Mouse (Mus musculus): ENCODE data around the gene Hnf1b. TPM values are rescaled to one million over a fixed set of nuclear protein-coding genes. Genes with fewer than 3 reads are reported as not detected.

Gene Hnf1b
- polyA plus RNA-seq, 1 experiment: not detected

- TF ChIP-seq FLI1 (IDR thresholded peaks at IDR 0.05; ENCODE audit: low read length) (no peak), GATA1 (IDR thresholded peaks at IDR 0.05; ENCODE audit: borderline replicate concordance, low read length) (no peak)
- H3K36me3 ChIP-seq (replicated peaks; ENCODE audit: low read length): no peaks in the 10 kb centered on the region
- 0 out of 2 replicates have a peak, but pooled peaks cover 4% of the 10 kb centered on the region for H3K9me3 ChIP-seq
- peak overlapping the region; percentile 18 for H3K4me3 ChIP-seq (replicated peaks)
- peaks cover 90% of the 10 kb centered on the region for H3K27me3 ChIP-seq (replicated peaks)
- peaks cover 42% of the 10 kb centered on the region for H3K4me1 ChIP-seq
Observed at GRCm38 (mm10) chr11:83851273-83852015, 1.6 kb downstream of the Hnf1b start.

GRCm38 (mm10) chr11:83852016-83852355 is 2.1 kb downstream of the Hnf1b start:
- Histone ChIP-seq H3K4me3 (replicated peaks) (peak overlapping the region; percentile 18), H3K9me3 (0 out of 2 replicates have a peak, but pooled peaks cover 4% of the 10 kb centered on the region), H3K27me3 (replicated peaks) (peaks cover 92% of the 10 kb centered on the region), H3K4me1 (peaks cover 42% of the 10 kb centered on the region), H3K36me3 (replicated peaks; ENCODE audit: low read length) (no peaks in the 10 kb centered on the region)
- TF ChIP-seq FLI1 (IDR thresholded peaks at IDR 0.05; ENCODE audit: low read length) (no peak), GATA1 (IDR thresholded peaks at IDR 0.05; ENCODE audit: borderline replicate concordance, low read length) (no peak)

- peaks cover 42% of the 10 kb centered on the region for H3K4me1 ChIP-seq
- H3K4me3 ChIP-seq (replicated peaks): no peak overlapping the region
- TF ChIP-seq FLI1 (IDR thresholded peaks at IDR 0.05; ENCODE audit: low read length) (no peak), GATA1 (IDR thresholded peaks at IDR 0.05; ENCODE audit: borderline replicate concordance, low read length) (no peak)
- H3K27me3 ChIP-seq (replicated peaks): peaks cover 89% of the 10 kb centered on the region
- 0 out of 2 replicates have a peak, but pooled peaks cover 2% of the 10 kb centered on the region for H3K9me3 ChIP-seq
- H3K36me3 ChIP-seq (replicated peaks; ENCODE audit: low read length): no peaks in the 10 kb centered on the region
Observed at GRCm38 (mm10) chr11:83852501-83853211, 2.8 kb downstream of the Hnf1b start.

- Histone ChIP-seq H3K4me1 (peaks cover 42% of the 10 kb centered on the region), H3K36me3 (replicated peaks; ENCODE audit: low read length) (no peaks in the 10 kb centered on the region), H3K4me3 (replicated peaks) (peak overlapping the region; percentile 14), H3K9me3 (no peaks in the 10 kb centered on the region), H3K27me3 (replicated peaks) (peaks cover 88% of the 10 kb centered on the region)
- TF ChIP-seq GATA1 (IDR thresholded peaks at IDR 0.05; ENCODE audit: borderline replicate concordance, low read length) (no peak), FLI1 (IDR thresholded peaks at IDR 0.05; ENCODE audit: low read length) (no peak)
Observed at GRCm38 (mm10) chr11:83853221-83853792, 3.4 kb downstream of the Hnf1b start.

- TF ChIP-seq GATA1 (IDR thresholded peaks at IDR 0.05; ENCODE audit: borderline replicate concordance, low read length): no peak
- TF ChIP-seq FLI1 (IDR thresholded peaks at IDR 0.05; ENCODE audit: low read length): no peak
- Histone ChIP-seq H3K9me3 (no peaks in the 10 kb centered on the region), H3K36me3 (replicated peaks; ENCODE audit: low read length) (no peaks in the 10 kb centered on the region), H3K4me3 (replicated peaks) (no peak overlapping the region), H3K27me3 (replicated peaks) (peaks cover 89% of the 10 kb centered on the region), H3K4me1 (peaks cover 42% of the 10 kb centered on the region)
Observed at GRCm38 (mm10) chr11:83854091-83854490, 4.2 kb downstream of the Hnf1b start.

- Histone ChIP-seq H3K4me1 (peaks cover 39% of the 10 kb centered on the region), H3K27me3 (replicated peaks) (peaks cover 87% of the 10 kb centered on the region), H3K36me3 (replicated peaks; ENCODE audit: low read length) (no peaks in the 10 kb centered on the region), H3K9me3 (no peaks in the 10 kb centered on the region), H3K4me3 (replicated peaks) (no peak overlapping the region)
- TF ChIP-seq FLI1 (IDR thresholded peaks at IDR 0.05; ENCODE audit: low read length) (no peak), GATA1 (IDR thresholded peaks at IDR 0.05; ENCODE audit: borderline replicate concordance, low read length) (no peak)
Observed at GRCm38 (mm10) chr11:83854707-83855106, 4.8 kb downstream of the Hnf1b start.

GRCm38 (mm10) chr11:83857256-83857655 is 7.4 kb downstream of the Hnf1b start:
- TF ChIP-seq FLI1 (IDR thresholded peaks at IDR 0.05; ENCODE audit: low read length) (no peak), GATA1 (IDR thresholded peaks at IDR 0.05; ENCODE audit: borderline replicate concordance, low read length) (no peak)
- H3K27me3 ChIP-seq (replicated peaks): peaks cover 76% of the 10 kb centered on the region
- peaks cover 13% of the 10 kb centered on the region for H3K4me1 ChIP-seq
- H3K9me3 ChIP-seq: no peaks in the 10 kb centered on the region
- no peaks in the 10 kb centered on the region for H3K36me3 ChIP-seq (replicated peaks; ENCODE audit: low read length)
- H3K4me3 ChIP-seq (replicated peaks): no peak overlapping the region

GRCm38 (mm10) chr11:83865286-83865685 is 15.4 kb downstream of the Hnf1b start:
- H3K9me3 ChIP-seq: no peaks in the 10 kb centered on the region
- H3K36me3 ChIP-seq (replicated peaks; ENCODE audit: low read length): no peaks in the 10 kb centered on the region
- TF ChIP-seq FLI1 (IDR thresholded peaks at IDR 0.05; ENCODE audit: low read length) (no peak), GATA1 (IDR thresholded peaks at IDR 0.05; ENCODE audit: borderline replicate concordance, low read length) (no peak)
- no peaks in the 10 kb centered on the region for H3K4me1 ChIP-seq
- no peak overlapping the region for H3K4me3 ChIP-seq (replicated peaks)
- peaks cover 56% of the 10 kb centered on the region for H3K27me3 ChIP-seq (replicated peaks)

- Histone ChIP-seq H3K36me3 (replicated peaks; ENCODE audit: low read length) (no peaks in the 10 kb centered on the region), H3K4me3 (replicated peaks) (no peak overlapping the region), H3K27me3 (replicated peaks) (peaks cover 46% of the 10 kb centered on the region), H3K4me1 (peaks cover 11% of the 10 kb centered on the region), H3K9me3 (no peaks in the 10 kb centered on the region)
- TF ChIP-seq GATA1 (IDR thresholded peaks at IDR 0.05; ENCODE audit: borderline replicate concordance, low read length) (no peak), FLI1 (IDR thresholded peaks at IDR 0.05; ENCODE audit: low read length) (no peak)
Observed at GRCm38 (mm10) chr11:83867571-83867970, 17.7 kb downstream of the Hnf1b start.

- Histone ChIP-seq H3K36me3 (replicated peaks; ENCODE audit: low read length) (no peaks in the 10 kb centered on the region), H3K27me3 (replicated peaks) (peaks cover 38% of the 10 kb centered on the region), H3K4me1 (peaks cover 16% of the 10 kb centered on the region), H3K9me3 (no peaks in the 10 kb centered on the region), H3K4me3 (replicated peaks) (no peak overlapping the region)
- TF ChIP-seq GATA1 (IDR thresholded peaks at IDR 0.05; ENCODE audit: borderline replicate concordance, low read length) (no peak), FLI1 (IDR thresholded peaks at IDR 0.05; ENCODE audit: low read length) (no peak)
Observed at GRCm38 (mm10) chr11:83869147-83869546, 19.3 kb downstream of the Hnf1b start.
